Mouse (Mus musculus) erythroid progenitor cell, adult 5-6 weeks (primary cell): ENCODE data around the gene Acvr2a. TPM values are rescaled to one million over a fixed set of nuclear protein-coding genes. Genes with fewer than 3 reads are reported as not detected.
"Not testable (repeated sequence)": the region's sequence is repeated elsewhere in the genome, so short reads cannot be mapped to it uniquely, and the experiment has no call there.

Experiments used
- ATAC-seq: replicated peaks from 2 replicates; pipeline ENCODE4 v1.8.0; 2016; ENCODE audit warnings: moderate number of reproducible peaks, mild to moderate bottlenecking, moderate TSS enrichment, inconsistent platforms; ENCODE audit not compliant: poor library complexity, low FRiP score, severe bottlenecking
- total RNA-seq, 2 experiments: library from RNA; stranded (forward) in 1 of 2; stranded (reverse) in 1 of 2; fragments of 150-400 nt in 1 of 2; fragments of 186-747, 209-891 nt in 1 of 2; gene quantifications; 2 replicates each; pipeline versions ENCODE4 v1.2.3 to v1.2.4; 2015 to 2017; ENCODE audit warnings: low replicate concordance in 2 of 2

Acvr2a gene
- total RNA-seq, 2 experiments from 2014 or later = not detected

DNA sequence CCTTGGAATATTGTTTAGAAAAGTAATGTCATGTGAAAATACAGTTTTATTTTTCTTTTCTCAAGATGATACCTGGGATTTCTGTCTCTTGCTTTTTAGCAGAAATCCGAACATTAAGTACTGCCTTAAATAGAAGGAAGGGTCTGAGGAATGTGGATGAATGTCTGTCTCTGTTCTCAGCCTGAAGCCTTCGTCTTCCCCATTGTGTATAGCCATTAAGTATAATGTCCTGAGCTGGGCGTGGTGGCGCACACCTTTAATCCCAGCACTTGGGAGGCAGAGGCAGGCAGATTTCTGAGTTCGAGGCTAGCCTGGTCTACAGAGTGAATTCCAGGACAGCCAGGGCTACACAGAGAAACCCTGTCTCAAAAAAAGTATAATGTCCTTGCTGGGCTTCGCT lies 51.7 kb downstream of the Acvr2a start:
- ATAC-seq = not testable (repeated sequence)

DNA sequence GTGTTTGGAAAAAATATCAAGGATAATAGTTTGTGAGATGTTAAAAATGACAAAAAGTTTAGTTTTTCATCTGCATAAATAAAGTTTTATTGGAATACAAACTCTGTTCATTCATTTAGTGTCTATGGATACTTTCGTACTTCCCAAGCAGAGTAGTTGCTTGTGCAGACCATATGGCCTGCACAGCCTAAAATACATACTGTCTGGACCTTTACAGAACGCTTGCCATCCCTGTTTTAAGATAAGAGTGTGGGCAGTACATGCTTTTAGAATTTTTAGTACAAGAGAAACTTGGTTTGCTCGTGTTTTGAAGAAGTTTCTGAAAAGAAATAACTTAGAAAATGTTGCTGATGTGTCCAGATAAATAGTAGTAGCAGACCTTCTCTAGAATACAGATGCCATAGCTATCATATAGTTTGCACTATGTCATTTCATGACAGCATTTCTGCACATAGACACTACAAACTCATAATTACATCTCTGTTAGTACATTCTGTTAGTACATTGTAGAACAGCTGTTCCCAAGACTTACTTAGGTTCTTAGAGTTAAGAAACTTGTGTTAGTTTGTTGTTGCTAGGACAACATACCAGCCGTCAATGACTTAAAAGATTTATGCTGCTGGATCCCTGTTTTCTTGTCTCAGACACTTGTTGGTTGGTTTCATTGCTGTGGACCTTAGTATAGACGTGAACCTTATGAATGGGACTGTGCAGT lies 54.4 kb downstream of the Acvr2a start:
- ATAC-seq = no peak

DNA sequence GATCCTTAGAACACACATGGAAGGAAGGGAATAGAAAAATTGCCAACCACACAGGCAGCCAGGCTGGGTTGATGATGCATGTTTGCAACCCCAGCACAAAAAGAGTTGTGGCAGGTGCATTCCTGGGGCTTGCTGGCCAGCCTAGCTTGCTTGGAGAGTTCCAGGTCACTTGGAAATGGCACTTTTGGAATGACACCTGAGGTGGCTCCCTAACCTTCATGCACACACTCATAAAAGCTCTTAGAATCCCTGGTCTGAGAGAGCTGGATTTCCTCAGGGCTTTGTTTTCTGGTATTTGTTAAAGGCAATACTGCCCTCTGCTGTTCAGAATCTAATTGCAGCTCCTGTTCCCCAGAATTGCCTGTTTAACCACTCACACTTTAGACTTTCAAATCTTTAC lies 72.0 kb downstream of the Acvr2a start:
- ATAC-seq = peak; percentile 54; the same call in 1 of the 2 replicates

DNA sequence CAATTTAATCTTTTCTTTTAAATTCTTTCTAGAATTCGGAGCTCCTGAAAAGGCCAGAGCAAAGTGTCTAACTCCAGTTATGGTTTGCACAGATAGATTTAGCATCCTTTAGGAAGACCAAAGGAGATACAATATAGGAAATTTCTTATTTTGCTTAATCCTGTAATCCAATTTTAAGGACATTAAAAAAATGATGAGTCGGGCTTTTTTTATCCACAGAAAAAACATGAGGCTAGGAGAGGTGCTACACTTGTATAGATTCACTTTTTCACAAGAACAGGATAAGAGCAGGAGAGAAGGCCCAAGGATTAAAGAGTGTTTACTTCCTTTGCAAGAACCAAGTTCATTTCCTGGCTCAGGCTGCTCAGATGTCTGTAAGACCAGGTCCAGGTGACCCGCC lies 81.3 kb downstream of the Acvr2a start:
- no peak for ATAC-seq

DNA sequence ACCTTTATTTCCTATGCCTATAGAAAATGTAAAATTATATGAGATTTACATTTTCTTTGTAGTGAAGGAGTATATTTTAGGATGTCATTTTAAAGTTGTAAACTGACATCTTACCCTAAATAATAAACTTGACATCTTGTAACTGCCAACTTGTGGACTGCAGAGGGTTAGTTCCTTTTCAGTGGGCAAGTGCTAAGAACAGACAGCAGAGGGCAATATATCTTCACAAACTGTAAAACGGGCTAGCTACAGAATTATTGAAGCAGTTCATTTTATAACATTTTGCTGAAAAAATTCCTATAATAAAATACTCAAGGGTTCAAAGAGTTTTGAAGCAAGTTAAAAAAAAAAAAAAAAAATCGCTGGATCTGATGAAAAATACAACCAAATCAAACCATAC lies 95.0 kb downstream of the Acvr2a start:
- no peak for ATAC-seq

DNA sequence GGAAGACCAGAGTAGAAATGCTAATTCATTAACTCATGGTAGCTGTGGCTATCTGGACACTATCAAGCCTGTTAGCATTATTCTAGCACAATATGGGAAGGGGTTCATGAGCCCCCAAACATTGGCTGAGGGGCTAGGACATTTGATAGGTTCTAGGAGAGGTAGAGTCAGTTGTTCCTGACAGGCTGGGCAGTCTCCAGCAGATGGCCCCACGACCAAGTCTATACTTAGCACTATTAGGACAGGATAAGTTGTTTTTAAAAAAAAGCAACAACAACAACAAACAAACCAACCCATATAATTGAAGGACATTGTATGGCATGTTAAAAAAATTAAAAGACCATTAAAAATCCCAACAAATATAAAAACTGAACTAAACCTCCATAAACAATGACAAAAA lies 100.3 kb downstream of the Acvr2a start:
- no peak for ATAC-seq

DNA sequence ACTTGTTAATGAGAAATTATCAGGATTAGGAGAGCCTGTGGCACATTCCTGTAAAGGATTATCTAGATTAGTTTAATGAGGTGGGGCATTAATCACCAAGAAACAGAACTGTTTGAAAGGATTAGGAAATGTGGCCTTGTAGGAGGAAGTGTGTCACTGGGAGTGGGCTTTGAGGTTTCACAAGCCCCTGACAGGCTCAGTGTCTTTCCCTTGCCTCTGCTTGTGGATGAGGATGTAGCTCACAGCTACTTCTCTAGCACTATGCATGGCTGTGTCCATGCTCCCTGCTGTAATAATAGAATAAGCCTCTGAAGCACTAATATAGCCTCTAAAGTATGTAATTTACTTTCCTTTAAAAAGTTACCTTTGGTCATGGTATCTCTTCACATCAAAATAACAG lies 101.9 kb downstream of the Acvr2a start:
- ATAC-seq = no peak

DNA sequence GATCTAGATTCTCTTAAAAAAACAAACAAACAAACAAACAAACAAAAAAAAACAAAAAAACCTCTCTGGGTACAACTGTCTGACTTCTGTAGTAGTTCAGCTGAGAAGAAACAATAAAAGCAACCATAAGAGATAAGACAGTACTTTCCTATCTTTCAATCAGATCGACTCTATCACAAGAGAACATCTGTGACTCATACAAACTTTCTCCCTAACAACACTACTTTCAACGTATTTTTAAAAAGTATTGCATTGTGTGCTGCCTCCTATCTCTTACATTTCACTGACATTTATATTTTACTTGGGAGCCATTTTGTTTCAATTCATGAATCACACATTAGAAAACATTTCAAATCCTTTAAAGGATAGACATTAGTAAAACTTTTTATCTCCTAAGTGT lies 121.1 kb downstream of the Acvr2a start:
- no peak for ATAC-seq

DNA sequence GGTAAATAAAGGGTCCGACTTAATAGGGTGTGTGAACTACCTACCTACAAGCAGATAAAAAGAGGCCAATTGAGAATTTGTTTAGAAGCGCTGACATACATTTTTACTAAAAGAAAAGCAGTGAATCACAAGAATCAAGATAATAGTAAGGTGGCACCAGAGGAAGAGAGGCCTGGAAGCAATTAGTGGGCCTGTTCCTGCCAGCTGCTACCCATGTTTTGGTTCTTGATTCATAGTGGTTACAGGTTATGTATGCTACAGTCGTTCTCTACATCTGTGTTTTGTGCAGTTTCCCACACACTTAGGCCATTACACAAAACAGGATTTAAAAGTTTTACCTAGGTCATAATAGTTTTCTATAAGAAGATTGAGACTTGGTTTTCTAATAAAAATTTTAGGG lies 133.9 kb downstream of the Acvr2a start:
- no peak for ATAC-seq

DNA sequence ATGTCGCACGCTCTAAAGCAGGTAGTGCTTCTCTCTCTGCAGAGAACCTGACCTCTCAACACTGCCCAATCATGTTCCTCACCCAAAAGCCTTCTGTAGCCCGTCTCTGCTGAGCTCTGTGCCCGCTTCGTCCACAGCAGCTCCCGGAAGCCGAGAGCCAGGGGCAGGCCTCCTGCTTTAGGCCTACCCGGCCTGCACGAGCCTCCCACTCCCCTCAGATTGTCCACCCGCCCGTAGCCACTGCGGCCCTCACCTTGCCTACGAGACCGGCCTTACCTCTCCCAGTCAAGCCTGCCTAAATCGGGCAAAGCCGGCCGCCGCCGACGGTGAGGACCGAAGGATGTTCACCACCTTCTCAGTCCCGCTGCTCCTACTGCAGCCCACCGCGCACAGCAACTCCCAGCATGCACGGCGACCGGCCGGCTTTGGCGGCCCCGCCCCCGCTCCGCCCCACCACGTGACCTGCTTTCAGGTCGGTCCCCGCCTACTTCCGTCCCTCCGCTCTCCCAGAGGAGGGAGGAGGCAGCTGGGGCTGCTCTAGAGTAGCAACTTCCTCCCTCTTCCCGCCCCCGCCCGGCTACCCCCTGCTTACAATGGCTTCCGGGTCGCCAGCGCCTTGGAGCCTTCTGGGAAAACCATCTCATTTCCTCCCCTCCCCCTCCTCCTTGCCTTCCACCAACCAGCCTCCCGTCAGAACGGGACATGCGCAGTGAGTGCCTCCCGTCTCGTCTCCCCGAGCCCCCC lies 135.1 kb downstream of the Acvr2a start, which contains the start of gene Mbd5:
Gene Mbd5, plus strand, starts transcription at position 668 of the 744 bp plus-strand sequence.
- ATAC-seq = peak; percentile 88

DNA sequence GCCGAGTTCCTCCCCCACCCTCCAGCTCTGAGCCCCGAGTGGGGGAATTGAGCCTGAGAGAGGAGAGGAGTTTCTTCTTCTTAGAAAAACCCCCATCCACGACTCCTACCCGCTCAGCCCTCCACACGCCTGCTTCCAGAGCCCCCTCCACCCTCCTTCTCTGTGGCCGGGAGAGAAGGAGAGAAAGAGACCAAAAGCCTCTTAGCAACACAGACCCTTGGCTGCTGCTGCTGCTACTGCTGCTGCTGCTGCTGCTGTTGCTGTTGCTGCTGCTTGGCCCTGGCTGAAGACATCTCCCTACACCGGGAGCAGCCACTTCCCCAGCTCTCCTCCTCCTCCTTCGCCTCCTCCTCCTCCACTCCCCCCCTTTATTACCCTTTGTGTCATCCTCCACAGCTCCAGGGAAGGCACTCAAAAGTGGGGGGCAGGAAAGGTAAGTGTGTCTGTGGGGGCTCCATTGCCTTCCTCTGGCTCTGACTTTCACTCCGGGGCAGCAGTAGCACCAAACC lies 135.9 kb downstream of the Acvr2a start:
- ATAC-seq = peak; percentile 28

DNA sequence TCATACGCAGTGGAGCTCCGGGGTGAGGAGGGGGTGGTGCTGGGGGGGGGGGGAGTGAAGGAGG lies 136.2 kb downstream of the Acvr2a start, which contains the start of gene Orc4:
Gene Orc4, minus strand, starts transcription at position 26 of the 64 bp plus-strand sequence.
- ATAC-seq = no peak

DNA sequence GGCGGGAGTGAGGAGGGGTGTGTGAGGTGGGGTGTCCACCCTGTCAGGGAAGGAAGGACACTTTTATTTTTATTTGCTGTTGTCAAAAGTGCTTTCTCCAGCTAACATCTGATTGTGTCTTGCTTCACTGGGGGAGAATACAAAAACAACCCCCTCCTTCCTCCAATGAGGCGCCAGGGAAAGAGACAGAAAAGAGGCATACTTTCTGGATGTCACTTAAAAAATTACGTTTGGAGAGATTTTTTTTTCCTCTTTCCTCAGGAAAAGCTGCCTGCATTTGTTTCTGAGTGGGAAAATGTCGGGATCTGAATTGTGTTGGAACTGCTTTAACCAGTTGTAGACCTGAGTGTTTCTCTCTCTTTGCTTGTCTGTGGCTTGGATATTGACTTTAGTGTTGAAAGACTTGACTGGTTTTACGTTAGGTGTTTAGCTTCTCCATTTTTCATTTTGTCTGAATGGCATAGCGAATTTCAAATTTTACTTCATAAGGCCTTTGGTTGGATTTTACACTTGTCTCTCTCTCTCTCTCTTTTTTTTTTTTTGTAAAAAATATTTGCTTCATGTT lies 136.5 kb downstream of the Acvr2a start:
- no peak for ATAC-seq

Other genes starting within 250 kb of the Acvr2a start
- gene Mbd5, start 135.4 kb downstream of the Acvr2a start, total RNA-seq (2015; ENCODE audit: low replicate concordance) = 39.6 and 46.9 TPM in 2 replicates
- 15.4 and 27.1 TPM in 2 replicates for gene Mbd5, start 135.4 kb downstream of the Acvr2a start, total RNA-seq (2017; ENCODE audit: low replicate concordance)
- gene Orc4, start 136.2 kb downstream of the Acvr2a start, total RNA-seq (2015; ENCODE audit: low replicate concordance) = 82.5 and 101 TPM in 2 replicates
- 69.1 and 95.3 TPM in 2 replicates for gene Orc4, start 136.2 kb downstream of the Acvr2a start, total RNA-seq (2017; ENCODE audit: low replicate concordance)